Mouse (Mus musculus): ENCODE measurements at regions not wholly inside any gene's neighbourhood (a gene's known extent, or its start where the extent isn't known, plus 50 kb on each side); places are given as distances from the start of the nearest gene placed in this dataset.

- Histone ChIP-seq H3K36me3 (replicated peaks; ENCODE audit: control insufficient read depth, insufficient read depth, low read depth) (no peaks in the 10 kb centered on the region), H3K4me1 (replicated peaks; ENCODE audit: control insufficient read depth in 2 of 2, insufficient read depth in 2 of 2, low read length in 1 of 2) (no peaks in the 10 kb centered on the region), H3K27ac (no peak overlapping the region), H3K9me3 (ENCODE audit: control insufficient read depth, low read length) (no peaks in the 10 kb centered on the region), H3K27me3 (ENCODE audit: control insufficient read depth, insufficient read depth, low read length) (no peaks in the 10 kb centered on the region), H3K9ac (replicated peaks) (no peak overlapping the region), H3K4me3 (ENCODE audit: insufficient read depth in 1 of 2, low read depth in 2 of 2, low read length in 2 of 2) (no peak overlapping the region), H3K4me2 (ENCODE audit: low read depth) (no peak overlapping the region)
- DNase-seq (ENCODE audit: low read depth in 3 of 3, low spot score in 3 of 3) (no peak), ATAC-seq (ENCODE audit: insufficient read depth) (no peak)
- TF ChIP-seq CTCF (IDR thresholded peaks at IDR 0.05; ENCODE audit: low read depth) (no peak), EP300 (IDR thresholded peaks at IDR 0.05; ENCODE audit: low read depth) (no peak)
- WGBS (ENCODE audit: insufficient replicate concordance) = 63% methylated on average over 1 of the region's 1 CpGs
Measured at GRCm38 (mm10) chr13:75531566-75531965, 175.0 kb upstream of the Ell2 start.

- DNase-seq (ENCODE audit: low read depth in 3 of 3, low spot score in 3 of 3) = no peak
- WGBS (ENCODE audit: insufficient replicate concordance) = 63% methylated on average over 2 of the region's 2 CpGs
- H3K27ac ChIP-seq = no peak overlapping the region
- H3K9ac ChIP-seq (replicated peaks) = no peak overlapping the region
- H3K9me3 ChIP-seq (ENCODE audit: control insufficient read depth, low read length) = no peaks in the 10 kb centered on the region
- H3K36me3 ChIP-seq (replicated peaks; ENCODE audit: control insufficient read depth, insufficient read depth, low read depth) = no peaks in the 10 kb centered on the region
- no peaks in the 10 kb centered on the region for H3K4me1 ChIP-seq (replicated peaks; ENCODE audit: control insufficient read depth in 2 of 2, insufficient read depth in 2 of 2, low read length in 1 of 2)
- H3K4me3 ChIP-seq (ENCODE audit: insufficient read depth in 1 of 2, low read depth in 2 of 2, low read length in 2 of 2) = no peak overlapping the region
- H3K4me2 ChIP-seq (ENCODE audit: low read depth) = no peak overlapping the region
- no peaks in the 10 kb centered on the region for H3K27me3 ChIP-seq (ENCODE audit: control insufficient read depth, insufficient read depth, low read length)
- ATAC-seq (ENCODE audit: insufficient read depth) = no peak
- TF ChIP-seq EP300 (IDR thresholded peaks at IDR 0.05; ENCODE audit: low read depth) = no peak
- no peak for TF ChIP-seq CTCF (IDR thresholded peaks at IDR 0.05; ENCODE audit: low read depth)
Measured at GRCm38 (mm10) chr13:75541446-75541845, 165.1 kb upstream of the Ell2 start.

- peak in 1 of 3 experiments; percentile 1 for DNase-seq (ENCODE audit: low read depth in 3 of 3, low spot score in 3 of 3)
Measured at GRCm38 (mm10) chr13:75542253-75542945, 164.2 kb upstream of the Ell2 start.

GRCm38 (mm10) chr13:75542946-75543327, 163.6 kb upstream of the Ell2 start:
- Histone ChIP-seq H3K9ac (replicated peaks) (no peak overlapping the region), H3K36me3 (replicated peaks; ENCODE audit: control insufficient read depth, insufficient read depth, low read depth) (no peaks in the 10 kb centered on the region), H3K4me1 (replicated peaks; ENCODE audit: control insufficient read depth in 2 of 2, insufficient read depth in 2 of 2, low read length in 1 of 2) (no peaks in the 10 kb centered on the region), H3K4me2 (ENCODE audit: low read depth) (no peak overlapping the region), H3K9me3 (ENCODE audit: control insufficient read depth, low read length) (no peaks in the 10 kb centered on the region), H3K27me3 (ENCODE audit: control insufficient read depth, insufficient read depth, low read length) (no peaks in the 10 kb centered on the region), H3K27ac (no peak overlapping the region), H3K4me3 (ENCODE audit: insufficient read depth in 1 of 2, low read depth in 2 of 2, low read length in 2 of 2) (no peak overlapping the region)
- no peak for TF ChIP-seq EP300 (IDR thresholded peaks at IDR 0.05; ENCODE audit: low read depth)
- TF ChIP-seq CTCF (IDR thresholded peaks at IDR 0.05; ENCODE audit: low read depth) = no peak
- DNase-seq (ENCODE audit: low read depth in 3 of 3, low spot score in 3 of 3) = no peak
- no peak for ATAC-seq (ENCODE audit: insufficient read depth)

More at GRCm38 (mm10) chr13:75542253-75542945, 164.2 kb upstream of the Ell2 start:
- Histone ChIP-seq H3K27ac (no peak overlapping the region), H3K4me1 (replicated peaks; ENCODE audit: control insufficient read depth in 2 of 2, insufficient read depth in 2 of 2, low read length in 1 of 2) (no peaks in the 10 kb centered on the region), H3K27me3 (ENCODE audit: control insufficient read depth, insufficient read depth, low read length) (no peaks in the 10 kb centered on the region), H3K4me3 (ENCODE audit: insufficient read depth in 1 of 2, low read depth in 2 of 2, low read length in 2 of 2) (no peak overlapping the region), H3K36me3 (replicated peaks; ENCODE audit: control insufficient read depth, insufficient read depth, low read depth) (no peaks in the 10 kb centered on the region), H3K9me3 (ENCODE audit: control insufficient read depth, low read length) (no peaks in the 10 kb centered on the region), H3K9ac (replicated peaks) (no peak overlapping the region), H3K4me2 (ENCODE audit: low read depth) (no peak overlapping the region)
- WGBS (ENCODE audit: insufficient replicate concordance) = 41% methylated on average over 2 of the region's 2 CpGs
- ATAC-seq (ENCODE audit: insufficient read depth) = no peak
- TF ChIP-seq CTCF (IDR thresholded peaks at IDR 0.05; ENCODE audit: low read depth) = no peak
- TF ChIP-seq EP300 (IDR thresholded peaks at IDR 0.05; ENCODE audit: low read depth) = no peak

- DNase-seq (ENCODE audit: low read depth in 3 of 3, low spot score in 3 of 3) (no peak), ATAC-seq (ENCODE audit: insufficient read depth) (no peak)
- H3K27ac ChIP-seq = no peak overlapping the region
- H3K4me1 ChIP-seq (replicated peaks; ENCODE audit: control insufficient read depth in 2 of 2, insufficient read depth in 2 of 2, low read length in 1 of 2) = no peaks in the 10 kb centered on the region
- no peak overlapping the region for H3K9ac ChIP-seq (replicated peaks)
- H3K9me3 ChIP-seq (ENCODE audit: control insufficient read depth, low read length) = no peaks in the 10 kb centered on the region
- no peaks in the 10 kb centered on the region for H3K27me3 ChIP-seq (ENCODE audit: control insufficient read depth, insufficient read depth, low read length)
- no peaks in the 10 kb centered on the region for H3K36me3 ChIP-seq (replicated peaks; ENCODE audit: control insufficient read depth, insufficient read depth, low read depth)
- H3K4me2 ChIP-seq (ENCODE audit: low read depth) = no peak overlapping the region
- TF ChIP-seq CTCF (IDR thresholded peaks at IDR 0.05; ENCODE audit: low read depth) (no peak), EP300 (IDR thresholded peaks at IDR 0.05; ENCODE audit: low read depth) (no peak)
- no peak overlapping the region for H3K4me3 ChIP-seq (ENCODE audit: insufficient read depth in 1 of 2, low read depth in 2 of 2, low read length in 2 of 2)
- whole genome bisulfite sequencing (ENCODE audit: insufficient replicate concordance) = 57% methylated on average over 3 of the region's 3 CpGs
Measured at GRCm38 (mm10) chr13:75543595-75543994, 163.0 kb upstream of the Ell2 start.

All from liver, embryonic 14.5 days (tissue).